Mouse (Mus musculus): ENCODE measurements around the gene Zfp385c. TPM values are rescaled to one million over a fixed set of nuclear protein-coding genes. Genes with fewer than 3 reads are reported as not detected.
"Not testable (repeated sequence)": the region's sequence is repeated elsewhere in the genome, so short reads cannot be mapped to it uniquely, and the experiment has no call there.

Gene Zfp385c
- polyA plus RNA-seq, 1 experiment from 2014 or later, result not detected

DNA sequence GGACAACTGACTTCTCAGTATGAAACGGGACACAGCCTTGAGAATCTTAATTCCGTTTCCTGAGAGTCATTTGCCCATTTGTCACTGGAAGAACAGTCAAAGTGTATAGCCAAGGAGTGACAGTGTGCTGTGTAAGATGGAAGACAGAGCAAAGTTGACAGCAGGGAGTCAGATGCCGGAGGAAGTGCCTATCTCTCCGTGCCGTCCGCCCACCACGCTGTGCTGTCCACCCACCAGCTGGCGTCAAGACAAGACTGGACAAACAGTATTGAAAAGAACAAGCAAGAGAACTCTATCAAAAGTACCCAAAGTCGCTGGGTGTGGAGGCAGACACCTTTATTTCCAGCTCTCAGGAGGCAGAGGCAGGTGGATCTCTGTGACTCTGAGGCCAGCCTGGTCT is 89.1 kb downstream of the Zfp385c start:
- ChIA-PET POLR2A (no interaction called here), CTCF (interaction anchor here (0.6 kb wide), 1 partner anchor 9 kb away, joined by 3 read pairs; no protein-coding TSS in a partner anchor)
- in situ Hi-C loops (cut with MboI; ENCODE audit: low pct_unique_long_range_greater_than_20kb), result no loop called here
- no peaks in the 10 kb centered on the region for H3K27me3 ChIP-seq
- TF ChIP-seq CTCF (IDR thresholded peaks at IDR 0.05), result no peak
- no peak for ATAC-seq
- no peak for DNase-seq (ENCODE audit: low read depth, low spot score)

DNA sequence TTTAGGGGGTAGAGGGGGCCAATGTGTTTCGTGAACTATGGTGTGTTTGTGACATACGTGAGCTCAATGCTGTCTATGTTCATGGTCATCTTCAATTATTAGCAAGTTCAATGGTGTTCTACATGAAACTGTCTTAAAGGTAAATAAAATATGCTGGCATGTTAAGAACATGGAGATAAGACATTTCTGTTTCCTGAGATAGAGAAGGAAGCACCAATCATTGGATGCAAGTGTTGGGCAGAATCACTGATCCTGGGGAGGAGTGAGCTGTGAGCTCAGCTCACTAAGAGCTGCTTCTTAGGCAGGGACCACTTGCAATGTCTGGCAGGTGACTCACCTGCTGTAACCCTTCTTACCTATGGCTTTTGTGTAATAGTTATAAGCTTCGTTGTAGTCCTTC is 90.9 kb downstream of the Zfp385c start:
- no peaks in the 10 kb centered on the region for H3K27me3 ChIP-seq
- DNase-seq (ENCODE audit: low read depth, low spot score) (no peak), ATAC-seq (no peak)
- TF ChIP-seq CTCF (IDR thresholded peaks at IDR 0.05), result no peak
- in situ Hi-C loops (cut with MboI; ENCODE audit: low pct_unique_long_range_greater_than_20kb), result no loop called here
- CTCF ChIA-PET, result interaction anchor here (1.4 to 1.5 kb wide), 2 partner anchors 10 to 29 kb away, joined by 3 read pairs; no protein-coding TSS in a partner anchor
- POLR2A ChIA-PET, result no interaction called here

DNA sequence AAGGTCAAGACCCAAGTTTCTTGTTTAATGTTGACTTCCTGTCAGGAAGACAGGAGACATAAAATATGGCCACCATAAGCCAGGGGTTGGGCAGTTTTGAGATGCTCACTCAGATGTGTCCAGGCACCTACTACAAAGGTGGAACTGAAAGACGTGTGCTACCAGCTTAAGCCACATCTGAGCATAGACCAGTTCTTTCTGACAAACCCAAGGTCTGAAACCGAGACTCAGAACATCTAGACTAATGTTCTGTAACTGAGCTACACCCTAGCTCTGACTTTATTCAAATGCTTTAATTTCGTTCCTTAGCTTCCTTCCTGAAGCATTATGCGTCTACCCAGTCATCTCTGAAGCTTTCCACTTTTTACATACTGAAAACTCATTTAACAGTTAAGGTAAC is 94.2 kb downstream of the Zfp385c start:
- no peak for DNase-seq (ENCODE audit: low read depth, low spot score)
- ATAC-seq, result no peak
- ChIA-PET POLR2A (interaction anchor here (0.6 kb wide), 1 partner anchor 331 kb away, joined by 3 read pairs; no protein-coding TSS in a partner anchor), CTCF (no interaction called here)
- in situ Hi-C loops (cut with MboI; ENCODE audit: low pct_unique_long_range_greater_than_20kb), result no loop called here
- no peaks in the 10 kb centered on the region for H3K27me3 ChIP-seq
- TF ChIP-seq CTCF (IDR thresholded peaks at IDR 0.05), result no peak

DNA sequence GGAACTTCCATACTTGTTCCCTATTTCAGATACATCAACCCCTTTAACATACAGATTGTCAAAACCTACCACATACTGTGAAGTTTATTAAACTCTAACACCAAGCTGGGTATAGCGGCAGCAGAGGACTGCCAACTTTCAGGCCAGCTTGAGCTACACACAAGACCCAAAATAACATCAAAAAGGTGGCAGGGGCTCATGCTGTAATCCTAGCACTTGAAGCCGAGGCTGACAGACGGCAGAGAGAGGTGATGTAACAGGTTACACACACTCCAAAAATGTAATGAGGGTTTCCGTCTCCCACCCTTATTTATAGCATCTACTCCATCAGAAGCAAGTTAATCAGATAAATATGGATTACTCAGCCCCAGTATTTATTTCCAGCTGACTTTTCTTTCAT is 96.7 kb downstream of the Zfp385c start:
- ChIA-PET CTCF (interaction anchor here (1.2 kb wide), 1 partner anchor 19 kb away, joined by 3 read pairs; no protein-coding TSS in a partner anchor), POLR2A (no interaction called here)
- no peak for TF ChIP-seq CTCF (IDR thresholded peaks at IDR 0.05)
- in situ Hi-C loops (cut with MboI; ENCODE audit: low pct_unique_long_range_greater_than_20kb), result no loop called here
- H3K27me3 ChIP-seq, result no peaks in the 10 kb centered on the region
- ATAC-seq (no peak), DNase-seq (ENCODE audit: low read depth, low spot score) (no peak)

DNA sequence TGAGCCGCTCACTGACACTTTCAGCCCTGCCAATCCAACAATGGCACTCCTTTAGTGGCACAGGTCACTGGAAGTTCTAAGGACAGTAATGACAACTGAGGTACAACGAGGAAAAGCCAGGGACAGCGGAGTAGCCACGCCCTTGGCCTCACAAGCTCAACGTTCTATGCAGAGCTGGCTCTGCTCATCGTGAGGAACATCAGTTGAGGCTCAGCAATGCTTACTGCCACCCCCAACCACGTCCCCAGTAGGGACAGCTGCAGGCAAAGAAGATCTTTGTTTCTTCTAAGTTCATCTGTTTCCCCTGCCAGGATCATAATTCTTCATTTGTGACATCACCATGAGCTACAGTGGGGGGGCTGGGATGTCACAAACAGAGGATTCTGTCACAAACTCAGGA is 97.6 kb downstream of the Zfp385c start:
- POLR2A ChIA-PET, result interaction anchor here (1.2 kb wide), 1 partner anchor 16 kb away, joined by 3 read pairs; no protein-coding TSS in a partner anchor
- DNase-seq (ENCODE audit: low read depth, low spot score), result no peak
- in situ Hi-C loops (cut with MboI; ENCODE audit: low pct_unique_long_range_greater_than_20kb), result no loop called here
- ATAC-seq, result no peak
- CTCF ChIA-PET, result interaction anchor here (1.2 to 3.6 kb wide), 2 partner anchors 13 to 18 kb away, joined by 3 to 11 read pairs; no protein-coding TSS in a partner anchor
- no peaks in the 10 kb centered on the region for H3K27me3 ChIP-seq
- no peak for TF ChIP-seq CTCF (IDR thresholded peaks at IDR 0.05)

DNA sequence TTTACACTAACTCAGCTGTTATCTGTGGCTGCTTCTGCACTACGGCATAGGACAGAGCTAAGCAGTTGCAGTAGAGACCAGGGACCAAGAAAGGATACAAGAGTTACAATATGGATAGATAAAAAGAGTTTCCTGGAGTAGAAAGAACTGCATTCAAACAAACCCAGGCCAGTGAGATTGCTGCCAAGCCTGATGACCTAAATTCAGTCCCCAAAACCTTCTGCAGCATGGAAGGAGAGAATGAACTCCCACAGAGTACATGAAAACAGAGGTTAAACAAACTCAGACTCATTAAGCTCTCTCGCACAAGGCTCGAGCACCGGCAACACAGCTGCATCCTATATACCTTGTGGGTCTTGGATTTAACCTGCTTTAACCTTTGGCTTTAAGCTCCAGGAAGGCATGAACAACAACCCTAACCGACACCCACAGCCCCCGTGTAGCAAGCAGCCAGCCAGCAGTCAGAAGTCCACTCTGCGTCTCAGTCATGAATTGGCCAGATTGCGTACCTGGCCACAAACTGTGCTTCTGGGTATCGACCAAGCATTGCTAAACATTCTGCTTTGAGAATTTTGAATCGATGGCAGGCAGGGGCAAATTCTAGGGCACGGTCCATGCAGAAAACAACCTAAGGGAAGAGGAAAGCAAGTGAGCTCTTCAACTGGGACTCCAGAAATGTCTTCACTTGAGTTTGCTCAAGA is 99.8 kb downstream of the Zfp385c start:
- ATAC-seq, result no peak
- no peak for TF ChIP-seq CTCF (IDR thresholded peaks at IDR 0.05)
- no peak for DNase-seq (ENCODE audit: low read depth, low spot score)
- in situ Hi-C loops (cut with MboI; ENCODE audit: low pct_unique_long_range_greater_than_20kb), result no loop called here
- POLR2A ChIA-PET, result interaction anchor here (1.0 to 1.9 kb wide), 2 partner anchors 17 to 26 kb away, joined by 3 to 5 read pairs; partner anchors contain the start of gene Nkiras2
- no peaks in the 10 kb centered on the region for H3K27me3 ChIP-seq
- CTCF ChIA-PET, result interaction anchor here (1.7 to 3.6 kb wide), 2 partner anchors 11 to 34 kb away, joined by 4 to 11 read pairs; no protein-coding TSS in a partner anchor

DNA sequence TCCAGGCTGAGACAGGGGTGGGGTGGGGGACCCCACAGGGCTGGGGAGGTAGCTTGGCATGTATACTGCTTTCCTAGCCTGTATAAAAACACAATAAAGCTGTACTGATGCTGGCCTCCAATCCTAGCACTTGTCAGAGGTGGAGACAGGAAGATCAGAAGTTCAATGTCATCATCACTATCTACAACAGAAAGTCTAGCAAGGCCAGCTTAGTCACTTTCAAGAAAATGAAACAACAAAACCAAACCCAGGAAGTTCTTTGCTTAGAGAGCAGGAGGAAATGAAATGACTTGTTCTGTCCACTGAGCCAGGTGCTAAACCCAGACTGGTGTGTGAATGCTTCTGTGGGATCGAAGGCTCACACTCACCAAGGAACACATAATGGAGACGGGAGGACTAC is 103.8 kb downstream of the Zfp385c start:
- H3K27me3 ChIP-seq, result no peaks in the 10 kb centered on the region
- no peak for TF ChIP-seq CTCF (IDR thresholded peaks at IDR 0.05)
- POLR2A ChIA-PET, result no interaction called here
- CTCF ChIA-PET, result no interaction called here
- DNase-seq (ENCODE audit: low read depth, low spot score) (no peak), ATAC-seq (no peak)
- in situ Hi-C loops (cut with MboI; ENCODE audit: low pct_unique_long_range_greater_than_20kb), result no loop called here

DNA sequence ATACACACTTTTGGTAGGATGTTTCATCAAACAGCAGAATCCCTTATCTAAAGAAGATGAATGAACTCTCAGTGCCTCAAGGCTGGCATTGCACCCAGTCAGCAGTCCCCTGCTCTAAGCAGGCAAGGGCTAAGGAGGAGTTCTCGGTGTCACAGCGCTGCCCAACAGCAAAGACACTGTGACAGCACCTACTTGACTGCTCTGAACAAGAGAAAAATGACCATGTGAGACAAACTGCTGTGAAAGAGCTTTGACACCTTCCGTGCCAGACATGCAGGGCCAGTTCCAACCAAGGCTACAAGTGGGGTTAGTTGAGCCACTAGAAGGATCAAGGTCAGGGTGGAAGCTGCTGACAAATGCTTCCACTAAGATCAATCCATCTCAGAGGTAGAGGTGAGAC is 107.1 kb downstream of the Zfp385c start:
- ChIA-PET CTCF (no interaction called here), POLR2A (no interaction called here)
- no peak for ATAC-seq
- DNase-seq (ENCODE audit: low read depth, low spot score), result no peak
- H3K27me3 ChIP-seq, result no peaks in the 10 kb centered on the region
- in situ Hi-C loops (cut with MboI; ENCODE audit: low pct_unique_long_range_greater_than_20kb), result no loop called here
- TF ChIP-seq CTCF (IDR thresholded peaks at IDR 0.05), result no peak

DNA sequence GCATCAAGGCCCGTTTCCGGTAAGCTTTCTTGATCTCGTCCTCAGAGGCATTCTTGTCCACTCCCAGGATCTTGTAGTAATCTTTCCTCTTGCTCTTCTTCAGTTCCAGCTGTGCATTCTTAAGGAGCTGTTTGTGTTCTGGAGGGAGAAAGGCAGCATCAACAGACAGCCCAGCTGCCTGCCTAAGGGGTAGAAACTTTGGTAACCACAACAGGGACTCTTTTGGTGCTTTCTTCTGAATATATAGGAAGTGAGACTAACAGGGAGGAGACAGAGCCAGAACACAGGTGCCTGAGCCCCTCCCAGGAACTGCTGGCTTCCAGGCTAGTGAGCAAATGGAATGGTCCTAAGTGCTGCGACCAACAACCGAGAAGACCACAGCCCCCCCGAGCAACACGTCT is 107.7 kb downstream of the Zfp385c start:
- CTCF ChIA-PET, result no interaction called here
- TF ChIP-seq CTCF (IDR thresholded peaks at IDR 0.05), result no peak
- in situ Hi-C loops (cut with MboI; ENCODE audit: low pct_unique_long_range_greater_than_20kb), result no loop called here
- DNase-seq (ENCODE audit: low read depth, low spot score) (no peak), ATAC-seq (no peak)
- H3K27me3 ChIP-seq, result no peaks in the 10 kb centered on the region
- POLR2A ChIA-PET, result no interaction called here

DNA sequence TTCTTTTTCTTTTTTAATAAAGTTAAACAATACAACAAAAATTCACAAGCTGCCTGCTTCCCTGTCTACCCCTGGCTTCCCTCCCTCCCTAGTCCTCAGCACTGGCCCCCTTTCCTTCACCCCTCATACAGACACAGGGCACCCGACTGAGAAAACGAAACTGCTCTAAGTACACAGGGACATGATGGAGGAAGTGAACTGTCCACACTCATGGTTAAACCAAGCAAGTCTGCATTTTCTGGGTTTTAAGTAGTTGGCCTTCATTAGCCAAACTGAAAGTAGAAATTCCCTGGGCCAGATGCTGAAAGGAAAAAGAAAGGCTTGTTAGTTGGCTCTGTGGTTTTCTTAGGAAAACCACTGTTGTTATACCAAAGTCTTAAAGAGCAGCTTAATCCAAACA is 109.4 kb downstream of the Zfp385c start:
- CTCF ChIA-PET, result no interaction called here
- in situ Hi-C loops (cut with MboI; ENCODE audit: low pct_unique_long_range_greater_than_20kb), result no loop called here
- no peak for TF ChIP-seq CTCF (IDR thresholded peaks at IDR 0.05)

DNA sequence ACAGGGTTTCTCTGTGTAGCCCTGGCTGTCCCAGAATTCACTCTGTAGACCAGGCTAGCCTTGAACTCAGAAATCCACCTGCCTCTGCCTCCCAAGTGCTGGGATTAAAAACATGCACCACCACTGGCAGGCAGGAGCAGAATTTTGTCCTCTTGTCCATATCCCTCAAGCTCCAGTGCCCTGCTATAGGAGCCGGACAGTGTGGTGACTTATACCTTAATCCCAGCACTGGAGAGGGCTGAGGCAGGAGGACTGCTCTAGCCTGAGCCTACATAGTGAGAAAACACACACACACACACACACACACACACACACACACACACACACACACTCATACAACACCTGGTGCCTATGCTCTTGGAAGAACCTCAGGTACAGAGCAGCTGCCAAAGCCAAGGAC is 109.8 kb downstream of the Zfp385c start:
- CTCF ChIA-PET, result interaction anchor here (2.6 kb wide), 1 partner anchor 11 kb away, joined by 11 read pairs; no protein-coding TSS in a partner anchor
- H3K27me3 ChIP-seq; DNase-seq (ENCODE audit: low read depth, low spot score); ATAC-seq; in situ Hi-C loops (cut with MboI; ENCODE audit: low pct_unique_long_range_greater_than_20kb); POLR2A ChIA-PET: not testable (repeated sequence)

More for the DNA sequence above, 109.4 kb downstream of the Zfp385c start:
- DNase-seq (ENCODE audit: low read depth, low spot score) (no peak), ATAC-seq (no peak)
- POLR2A ChIA-PET, result interaction anchor here (0.6 kb wide), 1 partner anchor 99 kb away, joined by 3 read pairs; no protein-coding TSS in a partner anchor
- H3K27me3 ChIP-seq, result no peaks in the 10 kb centered on the region
